Mouse (Mus musculus): ENCODE measurements around the gene Ubap2.

Gene Ubap2

DNA sequence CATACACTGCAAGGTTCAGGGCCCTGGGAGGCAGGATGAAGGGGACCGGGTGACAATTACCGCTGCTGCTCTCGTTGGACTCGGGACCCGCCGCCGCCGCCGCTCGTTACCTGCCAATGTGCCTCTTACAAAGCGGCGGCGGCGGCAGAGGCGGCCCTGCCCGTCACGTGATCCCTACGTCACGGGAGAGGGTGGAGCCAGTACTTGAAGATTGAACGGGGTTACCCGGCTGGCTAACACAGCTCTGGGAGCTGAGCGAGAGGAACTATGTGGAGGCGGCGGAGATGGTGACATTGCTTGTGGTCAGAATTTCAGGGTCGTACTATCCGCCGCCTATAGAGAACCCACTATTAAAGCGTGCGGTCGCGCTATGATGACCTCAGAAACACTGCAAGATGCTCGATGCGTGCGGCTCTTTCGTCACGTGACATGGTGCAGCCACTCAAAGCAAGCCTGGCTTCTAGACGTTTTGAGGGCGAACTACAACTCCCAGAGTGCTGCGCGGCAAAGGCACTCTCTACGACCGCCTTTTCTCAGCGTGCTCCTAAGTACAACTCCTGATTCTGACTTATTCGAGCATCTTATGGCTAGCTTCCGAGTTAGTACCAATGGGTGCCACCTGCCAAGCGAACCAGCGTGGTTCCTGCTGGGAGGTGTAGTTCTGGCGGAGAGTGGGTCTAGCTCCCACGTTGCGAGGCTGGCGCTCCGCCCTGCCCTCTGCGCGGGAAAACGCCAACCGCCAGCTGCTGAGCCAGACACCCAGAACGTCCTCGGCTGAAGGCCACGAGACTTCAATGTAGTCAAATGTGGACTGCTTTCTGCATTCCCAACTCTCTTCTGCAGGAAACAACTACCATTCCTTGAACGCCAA is at the start of gene Ubap2:
Ubap2 (minus strand) TSS at position 165 of the 871 bp plus-strand sequence.
- DNase-seq = peak; percentile 98

DNA sequence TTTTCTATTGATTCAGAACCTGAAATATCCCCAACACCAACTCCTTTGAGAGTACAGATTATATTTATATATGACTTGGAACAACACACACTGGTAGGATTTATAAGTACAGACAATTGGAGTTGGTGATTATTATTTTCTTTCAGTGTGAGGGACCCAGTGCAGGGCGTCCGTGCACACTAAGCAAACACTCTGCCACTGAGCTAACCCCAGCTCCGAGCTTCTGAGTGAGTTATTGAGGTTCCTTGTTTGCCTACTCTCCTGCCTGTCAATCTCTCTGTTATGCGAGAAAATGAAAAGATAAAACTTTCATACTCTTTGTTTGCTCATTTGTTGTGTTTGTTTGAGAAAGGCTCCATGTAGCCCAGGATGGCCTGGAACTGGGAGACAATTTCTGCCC is 46.0 kb upstream of the Ubap2 start:
- no peak for DNase-seq

DNA sequence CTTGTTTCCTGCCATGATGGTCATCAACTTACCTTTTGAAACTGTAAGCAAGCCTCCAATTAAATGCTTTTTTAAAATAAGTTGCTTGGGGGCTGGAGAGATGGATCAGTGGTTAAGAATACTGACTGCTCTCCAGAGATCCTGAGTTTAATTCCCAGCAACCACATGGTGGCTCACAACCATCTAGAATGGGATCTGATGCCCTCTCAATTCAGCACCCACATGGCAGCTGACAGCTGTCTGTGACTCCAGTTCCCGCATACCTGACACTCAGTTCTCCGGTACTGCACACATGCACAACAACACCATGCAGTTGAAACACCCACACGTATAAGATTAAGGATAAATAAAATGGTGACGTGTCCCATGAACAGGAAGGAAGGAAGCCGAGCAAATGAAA is 43.3 kb upstream of the Ubap2 start:
- no peak for DNase-seq

DNA sequence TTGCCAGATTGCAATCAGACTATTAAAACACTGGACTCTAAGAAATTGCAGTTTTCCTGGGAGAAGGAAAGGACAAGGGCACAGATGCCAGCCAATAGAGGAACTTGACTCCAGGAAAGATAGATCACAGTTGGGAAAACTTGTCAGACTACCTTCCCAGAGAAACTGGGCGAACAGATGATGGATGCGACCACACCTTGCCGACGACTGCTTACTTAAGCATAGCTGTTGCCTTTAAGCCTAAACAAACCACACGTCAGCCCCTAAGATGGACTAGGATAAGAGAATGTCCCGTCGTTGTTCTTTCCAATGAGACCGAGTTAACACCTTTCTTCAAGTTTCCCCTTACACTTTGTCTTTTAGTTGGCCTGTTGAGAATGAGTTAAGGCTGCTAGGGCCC is 40.2 kb upstream of the Ubap2 start:
- DNase-seq = no peak

DNA sequence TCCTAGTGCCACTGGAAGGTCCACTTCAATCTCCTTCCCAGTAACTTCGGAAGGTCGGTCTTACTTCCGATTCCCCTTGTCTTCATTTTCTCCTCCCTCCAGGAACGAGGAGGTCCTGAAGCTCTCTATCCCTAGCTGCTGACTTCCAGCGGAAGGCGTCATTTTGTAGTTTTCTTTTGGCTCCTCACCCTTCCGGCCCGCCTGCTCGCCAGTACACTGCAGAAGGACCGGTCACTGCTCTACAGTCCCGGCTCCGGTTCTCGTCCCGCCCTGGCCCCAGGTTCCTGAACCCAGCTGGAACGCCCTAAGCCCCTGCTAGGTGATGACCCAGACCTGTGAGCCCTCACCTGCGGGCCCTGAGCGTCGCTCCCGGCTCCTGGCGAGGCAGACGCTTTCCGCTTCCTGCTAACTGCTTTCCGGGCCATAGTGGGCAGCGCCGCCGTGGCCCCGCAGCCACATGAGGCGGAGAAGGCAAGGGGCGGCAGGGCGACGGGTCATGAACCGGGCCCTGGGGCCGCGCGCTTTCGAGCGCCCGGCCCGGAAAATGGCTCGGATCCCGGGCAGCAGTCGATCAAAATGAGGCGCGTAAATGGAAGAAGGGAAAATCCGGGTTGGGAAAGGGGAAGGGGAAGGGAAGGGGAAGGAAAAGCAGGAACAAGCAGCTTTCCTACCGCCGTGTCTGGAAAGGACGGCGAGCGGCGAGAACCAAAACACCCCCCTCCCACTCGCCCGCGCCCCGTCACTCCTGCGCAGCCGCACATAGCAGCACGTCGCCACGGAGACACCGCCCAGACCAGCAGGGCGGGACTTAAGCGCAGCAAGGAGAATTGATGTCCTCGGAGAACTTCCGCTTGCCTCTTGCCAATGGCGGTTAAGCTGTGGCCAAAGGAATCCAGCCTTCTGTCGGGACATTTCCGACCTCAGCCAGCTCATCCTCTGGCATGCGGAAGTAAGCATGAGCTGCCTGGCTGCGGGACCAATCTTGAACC is 39.5 kb upstream of the Ubap2 start, which contains the start of gene Dcaf12:
Dcaf12 (minus strand) TSS at position 749 of the 989 bp plus-strand sequence.
- DNase-seq = peak; percentile 96

DNA sequence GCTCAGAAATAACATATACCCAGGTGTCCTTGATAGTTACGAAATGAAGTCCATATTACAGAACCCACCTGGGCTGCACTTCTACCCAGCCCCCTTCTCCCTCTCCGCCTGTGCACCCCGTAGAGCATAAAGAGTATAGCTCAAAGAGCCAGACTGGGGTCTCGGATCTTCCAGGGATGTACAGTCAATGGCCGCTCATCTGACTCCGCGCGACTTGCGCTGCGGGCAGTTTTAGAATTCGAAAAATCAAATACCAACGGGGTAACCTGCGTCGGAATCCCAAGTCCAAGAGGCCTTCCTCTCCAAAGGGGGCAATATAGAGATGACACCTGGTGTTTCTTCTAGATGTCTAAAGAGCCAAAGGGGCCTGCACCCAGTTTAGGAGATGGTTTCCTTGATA is 38.8 kb upstream of the Ubap2 start:
- DNase-seq = peak in 1 of 2 experiments; percentile 17

DNA sequence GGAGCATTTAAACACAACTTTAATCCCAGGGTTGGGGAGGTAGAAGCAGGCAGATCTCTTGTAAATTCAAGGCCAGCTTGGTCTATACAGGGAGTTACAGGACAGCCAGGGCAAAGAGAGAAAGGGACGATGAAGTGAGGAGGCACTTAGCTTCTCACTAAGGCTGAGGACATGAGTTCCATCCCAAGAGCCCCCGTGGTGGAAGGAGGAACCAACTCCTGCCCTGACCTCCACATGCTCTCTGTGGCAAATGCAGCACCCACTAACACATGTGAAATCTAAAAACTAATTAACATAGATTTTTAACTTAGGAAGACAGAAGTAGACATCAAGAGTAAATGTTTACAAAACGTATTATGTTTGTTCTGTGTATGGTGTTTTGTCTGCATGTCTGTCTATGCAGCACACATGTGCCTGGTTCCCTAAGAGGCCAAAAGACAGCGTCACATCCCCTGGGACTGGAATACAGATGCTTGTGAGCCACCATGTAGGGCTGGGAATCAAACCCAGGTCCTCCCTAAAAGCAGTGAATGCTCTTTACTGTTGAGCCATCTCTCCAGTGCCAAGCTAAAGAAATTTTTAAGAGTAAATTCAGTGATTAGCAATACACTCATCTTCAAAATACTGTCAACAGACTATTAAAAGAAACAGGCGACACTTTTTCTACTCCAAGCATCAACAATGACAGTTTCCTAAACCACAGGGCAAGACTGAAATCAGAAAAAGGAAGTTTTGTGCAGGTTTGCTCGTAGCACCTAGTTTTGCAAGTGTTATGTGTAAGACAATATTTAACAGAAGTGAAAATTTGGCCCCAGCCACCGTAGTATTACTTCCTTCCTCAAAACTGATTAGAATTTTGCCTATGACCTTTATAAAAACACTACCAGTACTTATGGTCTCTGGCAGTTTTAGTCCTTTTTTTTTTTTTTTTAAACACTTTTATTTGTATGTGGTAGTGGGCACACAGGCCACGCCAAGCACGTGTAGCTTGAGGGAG is 35.9 kb upstream of the Ubap2 start:
- DNase-seq = no peak

DNA sequence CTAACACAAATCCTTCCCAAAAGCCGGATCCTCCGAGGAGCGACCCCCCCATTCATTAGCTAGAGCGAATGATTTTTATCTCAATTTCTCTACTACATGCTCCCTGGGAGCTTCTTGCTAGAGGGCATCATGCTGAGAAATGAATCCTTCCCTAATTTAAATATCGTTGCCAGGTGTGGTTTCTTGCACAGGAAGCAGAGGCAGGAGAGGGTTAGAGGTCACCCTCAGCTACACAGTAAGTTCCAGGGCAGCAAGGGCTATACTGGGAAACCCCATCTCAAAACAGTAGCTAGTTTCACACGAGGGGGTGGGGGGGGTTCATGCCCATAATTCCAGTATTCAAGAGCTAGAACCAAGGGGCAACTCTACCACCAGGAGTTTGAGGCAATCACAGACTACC is 32.5 kb upstream of the Ubap2 start:
- no peak for DNase-seq

DNA sequence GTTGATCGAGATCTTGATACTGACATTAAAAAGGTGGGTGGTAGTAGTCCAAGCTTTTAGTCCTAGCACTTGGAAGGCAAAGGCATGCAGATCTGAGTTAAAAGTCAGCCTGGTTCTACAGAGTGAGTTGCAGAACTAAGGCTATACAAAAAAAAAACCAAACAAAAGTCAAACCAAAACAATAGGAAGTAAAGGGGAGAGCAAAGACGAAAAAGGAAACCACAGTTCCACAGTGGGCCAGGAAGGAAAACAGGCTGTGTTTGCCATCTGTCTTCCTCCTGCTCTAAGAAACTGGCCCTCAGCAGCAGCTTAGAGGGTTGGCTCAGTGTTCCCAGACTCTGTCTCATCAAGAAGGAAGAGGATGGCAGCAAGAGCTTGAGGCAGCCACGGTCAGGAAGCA is 29.4 kb upstream of the Ubap2 start:
- DNase-seq = no peak

DNA sequence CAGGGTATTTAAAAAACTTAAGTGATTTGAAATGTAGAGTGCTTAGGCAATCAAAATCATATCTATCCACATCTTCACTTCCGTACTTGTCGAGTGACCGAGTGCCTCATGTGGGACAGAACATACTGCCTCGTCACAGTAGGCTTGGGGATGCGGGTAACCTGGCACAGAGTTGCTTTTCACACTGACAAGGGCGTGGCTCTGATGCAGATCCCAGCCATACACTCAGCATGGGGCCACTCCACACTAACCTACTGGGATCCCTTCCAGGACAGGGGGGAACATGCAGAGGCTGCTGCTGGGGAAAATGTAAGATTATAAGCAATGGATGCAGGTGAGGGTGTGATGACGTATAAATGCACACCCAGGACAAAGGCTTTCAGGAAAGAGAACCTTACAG is 28.7 kb upstream of the Ubap2 start:
- DNase-seq = no peak

DNA sequence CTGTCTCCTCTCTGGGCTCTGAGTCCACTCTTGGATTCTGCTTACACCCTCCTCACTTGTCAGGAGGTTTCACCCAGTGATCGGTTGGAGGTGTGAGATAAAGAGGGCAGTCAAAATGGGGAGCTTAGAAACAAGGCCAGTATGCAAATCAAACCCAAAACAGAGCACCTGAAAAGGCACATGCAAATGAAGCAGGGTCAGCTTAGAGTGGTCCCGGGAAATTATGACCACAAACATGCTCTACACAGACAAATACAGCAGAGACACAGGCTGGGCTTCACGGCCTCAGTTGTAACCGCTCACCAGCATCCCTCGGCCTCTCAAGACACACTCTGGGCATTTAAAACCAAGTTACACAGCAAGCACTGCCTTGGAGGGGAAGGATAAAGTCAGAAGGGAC is 24.0 kb upstream of the Ubap2 start:
- no peak for DNase-seq

DNA sequence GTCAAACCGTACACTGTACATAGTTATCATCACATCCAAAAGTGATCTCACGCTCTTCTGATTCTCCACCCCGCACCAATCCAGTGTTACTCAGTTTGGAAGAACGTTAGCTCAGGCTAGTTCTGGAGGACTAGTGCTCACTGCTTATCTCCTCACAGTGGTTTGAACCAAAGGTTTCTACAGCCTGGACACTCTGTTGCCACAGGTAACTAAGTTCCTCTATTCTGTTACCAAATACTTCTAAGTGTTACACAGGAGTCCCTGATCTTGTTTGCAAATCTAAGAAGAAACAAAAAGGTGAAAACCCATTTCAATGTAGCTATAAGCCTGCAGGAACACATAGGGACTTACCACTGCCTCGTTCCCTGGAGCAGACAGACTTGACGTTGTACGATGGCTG is 21.0 kb upstream of the Ubap2 start:
- no peak for DNase-seq

DNA sequence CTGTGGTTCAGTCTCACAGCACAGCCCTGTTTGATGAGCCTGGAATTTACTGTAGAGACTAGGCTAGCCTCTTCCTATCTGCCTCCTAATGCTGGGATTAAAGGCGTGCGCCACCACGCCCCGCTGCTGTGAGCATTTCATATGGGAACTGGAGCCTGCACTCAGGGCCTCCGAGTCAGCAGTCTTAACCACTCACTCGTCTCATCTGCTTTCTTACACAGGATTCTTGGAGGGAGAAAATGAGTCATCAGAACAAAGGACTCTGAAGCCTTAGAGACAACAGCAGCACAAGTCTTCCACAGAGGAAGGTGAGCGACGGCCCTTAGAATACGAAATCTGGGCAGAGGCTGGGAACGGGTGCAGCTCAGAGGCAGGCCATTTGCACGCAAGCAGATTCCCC is 20.6 kb upstream of the Ubap2 start:
- no peak for DNase-seq

DNA sequence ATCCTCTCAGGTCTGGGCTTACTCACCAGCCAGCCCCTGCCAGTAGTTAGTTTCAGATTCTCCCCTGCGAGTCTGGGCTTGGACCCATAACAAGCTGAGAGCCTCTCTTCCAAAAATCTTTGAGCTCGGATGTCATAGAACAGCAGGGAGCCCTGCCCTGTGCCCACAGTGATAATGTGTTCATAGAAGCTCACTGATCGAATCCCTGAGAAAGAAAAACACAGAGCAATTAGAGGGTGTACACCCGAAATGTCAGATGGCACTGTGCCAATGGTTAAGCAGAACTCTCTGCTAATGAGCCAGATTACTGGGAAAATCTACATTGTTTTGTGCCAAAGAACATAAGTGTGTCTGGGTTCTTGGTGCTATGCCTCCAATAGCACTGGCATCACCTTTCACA is 19.0 kb upstream of the Ubap2 start:
- no peak for DNase-seq

DNA sequence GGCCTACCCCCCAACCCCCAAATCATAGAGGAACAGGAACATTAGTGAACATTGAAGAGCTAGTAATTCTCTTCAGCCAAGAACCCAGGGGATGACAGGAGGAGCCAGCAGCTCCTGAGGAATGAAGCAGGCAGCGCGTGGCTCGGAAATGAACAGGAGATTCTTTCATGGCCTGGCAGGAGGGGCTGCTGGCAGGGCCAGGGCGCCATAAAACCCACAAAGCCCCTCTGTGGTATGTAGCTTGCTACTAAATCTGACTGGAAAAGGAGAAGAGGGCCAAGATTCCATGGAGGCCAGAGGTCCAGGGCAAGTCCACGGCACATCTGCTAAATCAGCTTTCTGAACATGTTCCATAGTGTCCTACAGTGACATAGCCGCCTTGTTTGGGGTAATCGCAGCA is 14.9 kb upstream of the Ubap2 start:
- DNase-seq = no peak

DNA sequence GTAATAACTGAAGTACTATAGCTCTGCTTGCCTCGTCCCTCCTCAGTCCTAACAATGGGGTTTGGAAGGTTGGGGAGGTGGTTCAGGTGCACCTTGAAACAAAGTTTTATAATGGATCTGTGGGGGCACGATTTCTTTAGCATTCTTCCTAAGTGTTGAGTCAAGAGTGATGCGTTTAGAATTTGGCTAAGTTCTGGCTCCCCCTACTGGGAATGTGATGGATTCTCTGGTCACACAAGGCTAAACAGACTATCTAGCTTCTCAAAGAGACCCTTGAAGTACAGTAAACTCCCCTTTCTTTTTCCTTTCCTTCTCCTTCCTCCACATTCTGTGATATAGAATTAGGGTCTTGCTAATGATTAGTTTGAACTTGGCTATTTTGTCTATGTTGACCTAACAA is 11.5 kb upstream of the Ubap2 start:
- peak; percentile 19 to 26 for DNase-seq

DNA sequence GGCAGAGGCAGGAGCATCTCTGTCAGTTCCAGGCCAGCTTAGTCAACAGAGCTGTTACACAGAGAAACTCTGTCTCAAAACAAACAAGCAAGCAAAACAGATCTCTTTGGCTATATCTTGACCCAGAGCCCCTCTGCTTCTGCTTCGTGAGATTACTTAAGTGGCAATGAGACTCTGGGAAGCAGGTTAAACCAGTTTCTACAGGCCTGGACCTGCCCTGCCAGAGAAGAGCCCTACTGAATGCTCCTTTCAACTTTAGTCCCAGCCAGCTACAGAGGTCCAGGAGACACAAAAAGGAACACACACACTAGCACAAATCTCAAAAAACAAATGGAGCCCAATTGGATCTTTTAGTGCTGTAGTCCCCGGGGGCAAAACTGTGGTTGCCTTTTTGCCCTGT is 9.1 kb upstream of the Ubap2 start:
- no peak for DNase-seq

DNA sequence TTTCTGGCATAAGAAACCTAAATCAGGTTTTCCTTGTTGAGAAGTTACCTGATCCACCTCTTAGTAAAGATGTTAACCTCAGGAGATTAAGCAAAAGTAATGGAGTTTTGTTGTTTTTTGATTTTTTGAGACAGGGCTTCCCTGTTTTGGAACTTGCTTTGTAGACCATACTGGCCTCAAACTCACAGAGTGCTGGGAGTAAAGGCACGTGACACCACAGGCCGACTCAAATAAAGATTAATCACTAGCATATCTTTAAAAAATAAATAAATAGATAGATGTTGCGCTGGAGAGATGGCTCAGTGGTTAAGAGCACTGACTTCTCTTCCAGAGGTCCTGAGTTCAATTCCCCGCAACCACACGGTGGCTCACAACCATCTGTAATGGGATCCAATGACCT is 983 bp upstream of the Ubap2 start:
- DNase-seq = no peak

DNA sequence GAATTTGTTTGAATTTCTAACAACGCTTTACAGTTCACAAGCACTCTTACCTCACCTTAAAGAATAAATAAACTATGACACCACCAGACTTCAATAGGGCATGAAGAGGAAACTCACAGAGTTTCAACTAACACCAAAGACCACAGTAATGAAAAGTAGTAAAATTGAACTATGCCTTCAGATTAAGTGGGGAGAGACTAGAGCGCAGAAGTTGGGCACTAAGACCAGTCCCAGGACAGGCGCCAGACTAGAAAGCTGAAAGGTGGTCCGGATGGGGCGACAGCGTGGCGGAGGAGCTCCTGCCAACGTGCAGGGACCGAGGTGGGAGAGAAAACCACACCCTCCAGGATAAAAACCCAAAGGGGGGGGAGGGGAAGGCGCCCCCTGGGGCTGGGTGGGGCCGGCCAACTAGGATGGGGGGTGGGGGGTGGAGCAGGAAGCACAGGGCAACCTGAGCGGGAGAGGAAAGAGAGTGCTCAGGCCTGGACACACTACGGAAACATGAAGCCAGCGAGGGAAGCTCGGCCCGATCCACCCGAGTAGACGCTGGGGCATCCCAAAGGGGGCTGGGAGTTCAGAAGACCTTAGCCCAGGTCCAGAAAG is 466 bp downstream of the Ubap2 start:
- DNase-seq = no peak

DNA sequence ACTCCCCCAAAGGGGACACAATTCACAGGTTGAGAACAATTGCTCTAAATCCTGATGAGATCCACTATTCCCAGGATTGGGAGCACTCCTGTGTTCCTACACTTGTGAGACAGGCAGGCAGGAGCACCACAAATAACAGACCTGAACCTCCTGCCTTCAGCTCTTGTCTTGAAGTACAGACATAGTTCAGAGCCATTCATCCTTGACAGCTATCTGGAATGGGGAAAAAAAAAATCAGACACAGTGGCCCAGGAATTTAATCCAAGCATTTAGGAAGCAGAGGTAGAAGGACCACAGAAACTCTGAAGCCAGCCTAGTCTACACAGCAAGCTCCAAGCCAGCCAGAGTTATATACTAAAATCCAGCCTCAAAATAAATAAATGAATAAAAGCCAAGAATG is 6.8 kb downstream of the Ubap2 start:
- peak; percentile 34 to 63 for DNase-seq

DNA sequence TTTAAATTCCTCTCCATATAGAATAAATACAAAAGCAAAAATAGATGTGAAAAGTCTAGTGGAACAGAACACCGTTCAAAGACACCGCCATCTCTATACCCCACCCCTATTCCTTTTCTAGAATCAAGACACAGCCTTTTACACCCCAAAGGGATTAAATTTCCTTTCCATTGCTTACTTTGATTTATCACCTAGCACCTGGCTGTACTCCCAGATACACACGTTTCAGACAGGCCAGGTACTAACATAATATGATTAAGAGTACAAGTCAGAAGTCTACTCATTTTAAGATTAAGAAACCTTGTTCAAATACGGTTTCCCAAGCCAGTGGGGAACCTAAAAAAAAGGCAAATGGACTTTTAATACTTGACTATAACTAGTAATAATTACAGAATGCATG is 8.6 kb downstream of the Ubap2 start:
- DNase-seq = no peak

DNA sequence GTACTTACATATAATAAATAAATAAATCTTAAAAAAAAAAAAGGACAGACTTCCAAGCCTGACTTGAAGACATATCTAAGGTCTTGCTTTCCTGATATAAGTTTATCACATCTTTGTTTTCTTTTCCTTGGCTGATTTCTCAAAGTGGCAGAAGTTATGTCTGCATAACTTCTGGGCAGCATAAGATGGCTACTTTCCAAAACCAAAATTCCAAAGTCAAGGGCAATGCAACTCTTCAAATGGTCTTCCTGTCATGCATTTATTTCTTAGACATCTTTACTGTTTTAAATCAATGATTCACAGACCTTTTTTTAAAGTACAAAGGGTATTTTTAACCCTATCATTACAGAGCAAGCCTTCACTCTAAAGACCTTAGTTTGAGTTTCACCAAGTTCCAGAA is 14.3 kb downstream of the Ubap2 start:
- peak in 1 of 2 experiments; percentile 46 for DNase-seq

Data from kidney, adult 8-10 months (tissue).